Comparison of ENCODE assay signal across 28 mouse cellular contexts in genomic region chr11:119898976-119899375, GRCm38 (mm10). TPM values are rescaled to one million over a fixed set of nuclear protein-coding genes. Genes with fewer than 3 reads are reported as not detected.
A peak's percentile ranks its signal among the peaks of the same experiment; 100 is the strongest.
DNase-seq lines count a peak whose midpoint lies in the region; ATAC-seq and TF ChIP-seq lines count a peak whose summit lies in the region.
"Had no signal": no experiment of that assay in that cellular context is flagged by ENCODE, and none has a peak within 500 bp of the region (broad histone marks: within the 10 kb centered on the region; RNA-seq: fewer than 3 reads in every experiment).

No protein-coding gene starts in this region.

- H3K9ac ChIP-seq in hindbrain, embryonic 14.5 days: no peak overlapping the region
- no peak overlapping the region for H3K9ac ChIP-seq in midbrain, embryonic 15.5 days
- no peak overlapping the region for H3K9ac ChIP-seq in midbrain, embryonic 14.5 days (replicated peaks; ENCODE audit: low read length)
- H3K9ac ChIP-seq: embryonic facial prominence, embryonic 13.5 days; forebrain, embryonic 15.5 days; kidney, embryonic 15.5 days; limb, embryonic 15.5 days; liver, embryonic 13.5 days had no signal

- intact Hi-C loops in left cerebral cortex, adult 2 months (cut with DNase I): no loop called here

- H3K27me3 ChIP-seq in hindbrain, embryonic 10.5 days (ENCODE audit: insufficient read depth, poor library complexity, severe bottlenecking): no peaks in the 10 kb centered on the region
- no peaks in the 10 kb centered on the region for H3K27me3 ChIP-seq in hindbrain, embryonic 14.5 days (ENCODE audit: control insufficient read depth, insufficient read depth, low read length)
- no peaks in the 10 kb centered on the region for H3K27me3 ChIP-seq in midbrain, embryonic 15.5 days (replicated peaks)
- H3K27me3 ChIP-seq in midbrain, embryonic 14.5 days (ENCODE audit: control insufficient read depth, insufficient read depth, low read length): no peaks in the 10 kb centered on the region
- H3K27me3 ChIP-seq: CH12.LX; embryonic facial prominence, embryonic 13.5 days; forebrain, embryonic 15.5 days; kidney, embryonic 15.5 days; limb, embryonic 15.5 days; liver, embryonic 13.5 days had no signal

- peaks cover 16% of the 10 kb centered on the region for H3K4me1 ChIP-seq in hindbrain, embryonic 10.5 days (replicated peaks)
- H3K4me1 ChIP-seq in hindbrain, embryonic 14.5 days (replicated peaks; ENCODE audit: control insufficient read depth, insufficient read depth, low read length): peaks cover 14% of the 10 kb centered on the region
- peaks cover 1% of the 10 kb centered on the region; the same call in 1 of the 2 replicates for H3K4me1 ChIP-seq in midbrain, embryonic 15.5 days
- H3K4me1 ChIP-seq in midbrain, embryonic 14.5 days (ENCODE audit: control insufficient read depth, insufficient read depth, low read length): peaks cover 4% of the 10 kb centered on the region; the same call in 1 of the 2 replicates
- H3K4me1 ChIP-seq: embryonic facial prominence, embryonic 13.5 days; kidney, embryonic 15.5 days; limb, embryonic 15.5 days had no signal

- no peak for ATAC-seq in hindbrain, embryonic 14.5 days (ENCODE audit: low FRiP score)
- ATAC-seq in midbrain, embryonic 15.5 days (replicated peaks): no peak
- no peak for ATAC-seq in midbrain, embryonic 14.5 days (ENCODE audit: low FRiP score, low TSS enrichment)
- ATAC-seq: forebrain, embryonic 15.5 days; inflammation-experienced regulatory T-cells, adult 6 months had no signal

- no peak overlapping the region for H3K4me2 ChIP-seq in hindbrain, embryonic 14.5 days (replicated peaks)
- H3K4me2 ChIP-seq in midbrain, embryonic 15.5 days: no peak overlapping the region
- no peak overlapping the region for H3K4me2 ChIP-seq in midbrain, embryonic 14.5 days (ENCODE audit: low read length)
- H3K4me2 ChIP-seq: embryonic facial prominence, embryonic 13.5 days; forebrain, embryonic 15.5 days; heart, embryonic 11.5 days; kidney, embryonic 15.5 days; limb, embryonic 15.5 days; liver, embryonic 13.5 days had no signal

- no peak for TF ChIP-seq CTCF in left cerebral cortex, adult 2 months (IDR thresholded peaks at IDR 0.05)

- H3K36me3 ChIP-seq in hindbrain, embryonic 10.5 days: peaks cover 53% of the 10 kb centered on the region
- H3K36me3 ChIP-seq in hindbrain, embryonic 14.5 days (replicated peaks; ENCODE audit: control insufficient read depth, insufficient read depth): peaks cover 22% of the 10 kb centered on the region; the same call in 1 of the 2 replicates
- H3K36me3 ChIP-seq in midbrain, embryonic 15.5 days (replicated peaks): peaks cover 4% of the 10 kb centered on the region; the same call in 1 of the 2 replicates
- peaks cover 36% of the 10 kb centered on the region for H3K36me3 ChIP-seq in midbrain, embryonic 14.5 days (ENCODE audit: control insufficient read depth, insufficient read depth, low read length)

- peak; percentile 46 for DNase-seq in adrenal gland, adult 2 months
- DNase-seq in adrenal gland, postnatal 25 days: no peak
- DNase-seq in hindbrain, embryonic 10.5 days (ENCODE audit: low spot score): no peak
- DNase-seq in hindbrain, embryonic 14.5 days (ENCODE audit: low spot score): no peak
- no peak for DNase-seq in left cerebral cortex, adult 2 months (ENCODE audit: extremely low spot score in 1 of 2, low spot score in 2 of 2)
- no peak for DNase-seq in left cerebral cortex, adult 11 months (ENCODE audit: low spot score)
- no peak for DNase-seq in midbrain, embryonic 14.5 days
- DNase-seq: adrenal gland, postnatal 10 days; cerebellum, adult 18-20 months; cerebellum, postnatal 10 days; gastrocnemius, postnatal 10 days; heart, adult 18-20 months; heart, postnatal 36 days; kidney, adult 18-20 months; kidney, postnatal 25 days; liver, embryonic 13.5 days; retina, postnatal 1 day; right cerebral cortex, postnatal 14 days had no signal

- H3K9me3 ChIP-seq in hindbrain, embryonic 10.5 days: no peaks in the 10 kb centered on the region
- no peaks in the 10 kb centered on the region for H3K9me3 ChIP-seq in hindbrain, embryonic 14.5 days (ENCODE audit: control insufficient read depth, low read length)
- H3K9me3 ChIP-seq in midbrain, embryonic 15.5 days: no peaks in the 10 kb centered on the region
- no peaks in the 10 kb centered on the region for H3K9me3 ChIP-seq in midbrain, embryonic 14.5 days (ENCODE audit: control insufficient read depth, low read length)
- H3K9me3 ChIP-seq: embryonic facial prominence, embryonic 13.5 days; forebrain, embryonic 10.5 days; forebrain, embryonic 15.5 days; kidney, embryonic 15.5 days; limb, embryonic 10.5 days; limb, embryonic 15.5 days; liver, embryonic 13.5 days had no signal

- WGBS in hindbrain, embryonic 10.5 days: 81% methylated on average over 11 of the region's 11 CpGs
- 70% methylated on average over 11 of the region's 11 CpGs for WGBS in hindbrain, embryonic 14.5 days
- 77% methylated on average over 11 of the region's 11 CpGs for WGBS in midbrain, embryonic 15.5 days
- WGBS in midbrain, embryonic 14.5 days: 82% methylated on average over 11 of the region's 11 CpGs

- H3K27ac ChIP-seq in hindbrain, embryonic 10.5 days: peak overlapping the region; percentile 51
- H3K27ac ChIP-seq in hindbrain, embryonic 14.5 days: no peak overlapping the region
- peak overlapping the region; percentile 41 for H3K27ac ChIP-seq in left cerebral cortex, adult 2 months
- H3K27ac ChIP-seq in midbrain, embryonic 15.5 days: peak overlapping the region; percentile 30; the same call in 1 of the 2 replicates
- H3K27ac ChIP-seq in midbrain, embryonic 14.5 days (replicated peaks; ENCODE audit: low read depth, low read length): no peak overlapping the region
- H3K27ac ChIP-seq: embryonic facial prominence, embryonic 13.5 days; forebrain, embryonic 10.5 days; forebrain, embryonic 15.5 days; kidney, embryonic 15.5 days; limb, embryonic 10.5 days; limb, embryonic 15.5 days; liver, embryonic 13.5 days had no signal

- no peak overlapping the region for H3K4me3 ChIP-seq in hindbrain, embryonic 10.5 days
- no peak overlapping the region for H3K4me3 ChIP-seq in hindbrain, embryonic 14.5 days (replicated peaks; ENCODE audit: low read length)
- H3K4me3 ChIP-seq in left cerebral cortex, adult 2 months: no peak overlapping the region
- no peak overlapping the region for H3K4me3 ChIP-seq in midbrain, embryonic 15.5 days
- H3K4me3 ChIP-seq in midbrain, embryonic 14.5 days (replicated peaks; ENCODE audit: low read depth, low read length): no peak overlapping the region
- H3K4me3 ChIP-seq: embryonic facial prominence, embryonic 13.5 days; forebrain, embryonic 10.5 days; forebrain, embryonic 15.5 days; kidney, embryonic 15.5 days; limb, embryonic 10.5 days; limb, embryonic 15.5 days; liver, embryonic 13.5 days had no signal

RNA-seq across cellular contexts. Expression of gene Chmp6, which starts 14.3 kb away (rescaled TPM):
- 10 to 100 TPM; 26.0 to 34.9 TPM for total RNA-seq in adrenal gland, adult 2 months (2021)
- polyA plus RNA-seq in adrenal gland, adult 2 months (2012; rRNA removed): 56.8 and 66.5 TPM in 2 replicates
- 33.9 and 43.4 TPM in 2 replicates for total RNA-seq in adrenal gland, postnatal 25 days (2021)
- 112 and 114 TPM in 2 replicates for polyA plus RNA-seq in hindbrain, embryonic 10.5 days (2016; fragmentation: Nextera tagmentation; extraction: Ambion mirVana)
- polyA plus RNA-seq in hindbrain, embryonic 14.5 days (2014; fragmentation: Nextera tagmentation; extraction: Ambion mirVana): 91.1 and 95.5 TPM in 2 replicates
- total RNA-seq in left cerebral cortex, adult 2 months (2021): 10 to 100 TPM; 37.2 to 43.6 TPM
- polyA plus RNA-seq in midbrain, embryonic 15.5 days (2015; fragmentation: Nextera tagmentation; extraction: Ambion mirVana): 113 and 116 TPM in 2 replicates
- 100 and 104 TPM in 2 replicates for polyA plus RNA-seq in midbrain, embryonic 14.5 days (2014; fragmentation: Nextera tagmentation; extraction: Ambion mirVana)

RNA-seq across cellular contexts. Expression of gene Baiap2, which starts 43.6 kb away (rescaled TPM):
- total RNA-seq in adrenal gland, adult 2 months (2021): 10 to 100 TPM; 17.0 to 23.2 TPM
- polyA plus RNA-seq in adrenal gland, adult 2 months (2012; rRNA removed): 42.3 and 46.7 TPM in 2 replicates
- 12.0 and 17.0 TPM in 2 replicates for total RNA-seq in adrenal gland, postnatal 25 days (2021)
- 9.8 and 11.0 TPM in 2 replicates for polyA plus RNA-seq in hindbrain, embryonic 10.5 days (2016; fragmentation: Nextera tagmentation; extraction: Ambion mirVana)
- polyA plus RNA-seq in hindbrain, embryonic 14.5 days (2014; fragmentation: Nextera tagmentation; extraction: Ambion mirVana): 13.7 and 14.4 TPM in 2 replicates
- 100 to 1,000 TPM; 249 to 287 TPM for total RNA-seq in left cerebral cortex, adult 2 months (2021)
- 15.5 and 16.3 TPM in 2 replicates for polyA plus RNA-seq in midbrain, embryonic 15.5 days (2015; fragmentation: Nextera tagmentation; extraction: Ambion mirVana)
- polyA plus RNA-seq in midbrain, embryonic 14.5 days (2014; fragmentation: Nextera tagmentation; extraction: Ambion mirVana): 11.0 and 11.2 TPM in 2 replicates

Comparison
In these comparisons a context has a peak if more than half of its experiments do, and no peak if none do; other contexts are left out.
1. H3K27ac ChIP-seq: peak in hindbrain, embryonic 10.5 days (single experiment), left cerebral cortex, adult 2 months (single experiment) and midbrain, embryonic 15.5 days (single experiment); none in hindbrain, embryonic 14.5 days (single experiment) and midbrain, embryonic 14.5 days (single experiment).